In the genomic region with DNA sequence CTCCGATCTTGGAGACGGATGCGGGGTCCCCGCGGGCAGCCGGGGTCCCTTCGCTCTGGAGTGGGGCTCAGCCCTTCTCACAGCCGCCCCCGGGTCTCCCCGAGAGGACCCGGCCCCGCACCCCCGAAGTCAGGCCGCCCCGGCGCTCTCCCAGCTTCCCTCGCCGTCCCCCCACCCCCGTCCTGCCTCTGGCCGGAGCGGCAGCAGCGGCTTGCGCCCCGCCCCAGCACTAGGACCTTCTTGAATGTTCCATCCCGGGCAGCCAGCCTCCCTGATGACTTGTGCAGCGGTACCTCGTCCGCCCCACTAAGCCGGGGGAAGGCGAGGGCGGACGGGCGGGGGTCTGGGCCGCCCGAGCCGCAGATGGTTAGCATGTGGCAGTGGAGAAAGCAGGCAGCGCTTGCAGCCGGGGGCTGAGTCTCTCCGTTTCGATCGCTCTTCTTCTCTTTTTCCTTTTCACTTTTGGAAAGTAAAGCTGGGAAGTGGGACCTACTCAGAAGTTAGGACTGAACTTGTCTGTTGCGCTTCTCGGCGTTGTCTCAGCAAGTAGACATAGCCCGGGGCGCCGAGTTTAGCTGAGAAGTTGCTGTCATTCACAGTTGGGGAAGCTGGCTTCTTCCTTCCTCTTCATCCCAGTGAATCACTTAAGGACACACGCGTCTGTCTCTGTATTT, we compare ENCODE assay signal across 8 mouse cellular contexts. TPM values are rescaled to one million over a fixed set of nuclear protein-coding genes. Genes with fewer than 3 reads are reported as not detected.
A peak's percentile ranks its signal among the peaks of the same experiment; 100 is the strongest.
DNase-seq lines count a peak whose midpoint lies in the region; ATAC-seq and TF ChIP-seq lines count a peak whose summit lies in the region.

No protein-coding gene starts in this region.

- peak overlapping the region; percentile 89 for H3K9ac ChIP-seq in forebrain, embryonic 11.5 days (ENCODE audit: low read length)
- peak overlapping the region; percentile 96 for H3K9ac ChIP-seq in hindbrain, embryonic 16.5 days (ENCODE audit: low read depth, low read length)
- peak overlapping the region; percentile 86 for H3K9ac ChIP-seq in liver, adult 2 months (ENCODE audit: low read depth, low read length)
- peak overlapping the region; percentile 84 for H3K9ac ChIP-seq in midbrain, postnatal 0 days (replicated peaks; ENCODE audit: low read length, poor library complexity, severe bottlenecking)

- no peaks in the 10 kb centered on the region for H3K9me3 ChIP-seq in forebrain, embryonic 11.5 days (ENCODE audit: control insufficient read depth, low read length)
- H3K9me3 ChIP-seq in hindbrain, embryonic 16.5 days (ENCODE audit: control insufficient read depth, low read length) = no peaks in the 10 kb centered on the region
- no peaks in the 10 kb centered on the region for H3K9me3 ChIP-seq in midbrain, postnatal 0 days (ENCODE audit: low read length)

- TF ChIP-seq CTCF in liver, adult 2 months (IDR thresholded peaks at IDR 0.05; ENCODE audit: low read depth, low read length) = no peak
- no peak for TF ChIP-seq CTCF in midbrain, postnatal 0 days (IDR thresholded peaks at IDR 0.05)

- no peaks in the 10 kb centered on the region for H3K36me3 ChIP-seq in forebrain, embryonic 11.5 days (ENCODE audit: control insufficient read depth, insufficient read depth, low read length)
- H3K36me3 ChIP-seq in hindbrain, embryonic 16.5 days (ENCODE audit: control insufficient read depth, insufficient read depth, low read length) = no peaks in the 10 kb centered on the region
- no peaks in the 10 kb centered on the region for H3K36me3 ChIP-seq in liver, adult 2 months (ENCODE audit: control insufficient read depth, insufficient read depth, low read length)
- no peaks in the 10 kb centered on the region for H3K36me3 ChIP-seq in midbrain, postnatal 0 days (ENCODE audit: insufficient read depth, low read length)

- H3K27me3 ChIP-seq in forebrain, embryonic 11.5 days (ENCODE audit: control insufficient read depth, insufficient read depth, low read length) = no peaks in the 10 kb centered on the region
- H3K27me3 ChIP-seq in hindbrain, embryonic 16.5 days (replicated peaks; ENCODE audit: control insufficient read depth, insufficient read depth, low read length) = no peaks in the 10 kb centered on the region
- H3K27me3 ChIP-seq in liver, adult 2 months (ENCODE audit: control insufficient read depth, insufficient read depth, low read length) = no peaks in the 10 kb centered on the region
- H3K27me3 ChIP-seq in midbrain, postnatal 0 days (ENCODE audit: insufficient read depth, low read length) = no peaks in the 10 kb centered on the region

- DNase-seq in left cerebral cortex, adult 11 months (ENCODE audit: low spot score) = peak; percentile 39
- no peak for DNase-seq in left cerebral cortex, postnatal 36 days (ENCODE audit: low spot score in 2 of 2)
- peak; percentile 79 to 84 for DNase-seq in adrenal gland, adult 18-20 months (ENCODE audit: low spot score in 2 of 2)
- DNase-seq in forebrain, embryonic 11.5 days (ENCODE audit: low spot score) = no peak
- peak; percentile 66 for DNase-seq in liver, adult 2 months (ENCODE audit: extremely low read depth, low read depth, low spot score)
- DNase-seq in midbrain, postnatal 0 days (ENCODE audit: low spot score) = peak; percentile 69
- no peak for DNase-seq in cerebellum, postnatal 10 days

- H3K4me3 ChIP-seq in forebrain, embryonic 11.5 days (ENCODE audit: low read depth, low read length) = peak overlapping the region; percentile 82
- peak overlapping the region; percentile 79 for H3K4me3 ChIP-seq in hindbrain, embryonic 16.5 days (ENCODE audit: low read length)
- H3K4me3 ChIP-seq in liver, adult 2 months (ENCODE audit: insufficient read depth, low read depth, low read length) = peak overlapping the region; percentile 91
- peak overlapping the region; percentile 88 for H3K4me3 ChIP-seq in midbrain, postnatal 0 days (ENCODE audit: low read depth, low read length)

- 0% methylated on average over 43 of the region's 49 CpGs for WGBS in forebrain, embryonic 11.5 days
- WGBS in hindbrain, embryonic 16.5 days = 1% methylated on average over 48 of the region's 49 CpGs
- WGBS in liver, adult 2 months = 1% methylated on average over 49 of the region's 49 CpGs
- WGBS in midbrain, postnatal 0 days = under 1% methylated on average over 40 of the region's 49 CpGs

- peak overlapping the region; percentile 88 for H3K27ac ChIP-seq in forebrain, embryonic 11.5 days (ENCODE audit: low read depth, low read length)
- H3K27ac ChIP-seq in hindbrain, embryonic 16.5 days (ENCODE audit: low read depth, low read length) = peak overlapping the region; percentile 97
- peak overlapping the region; percentile 87 for H3K27ac ChIP-seq in liver, adult 2 months (replicated peaks; ENCODE audit: insufficient read depth, low read depth, low read length)
- peak overlapping the region; percentile 83 for H3K27ac ChIP-seq in midbrain, postnatal 0 days (ENCODE audit: low read depth, low read length)

- peak overlapping the region; percentile 88 for H3K4me2 ChIP-seq in forebrain, embryonic 11.5 days (ENCODE audit: low read depth, low read length, severe bottlenecking)
- peak overlapping the region; percentile 95 for H3K4me2 ChIP-seq in hindbrain, embryonic 16.5 days (ENCODE audit: low read length)
- H3K4me2 ChIP-seq in midbrain, postnatal 0 days (ENCODE audit: low read depth, low read length, poor library complexity, severe bottlenecking) = peak overlapping the region; percentile 91

- no peak for TF ChIP-seq POLR2A in liver, adult 2 months (IDR thresholded peaks at IDR 0.05; ENCODE audit: extremely low read depth, insufficient read depth, low read length)

- intact Hi-C loops in left cerebral cortex, postnatal 36 days (cut with DNase I) = no loop called here

- peaks cover 2% of the 10 kb centered on the region; the same call in 1 of the 2 replicates for H3K4me1 ChIP-seq in forebrain, embryonic 11.5 days (replicated peaks; ENCODE audit: control insufficient read depth, insufficient read depth, low read length)
- peaks cover 18% of the 10 kb centered on the region for H3K4me1 ChIP-seq in hindbrain, embryonic 16.5 days (ENCODE audit: control insufficient read depth, insufficient read depth, low read depth, low read length)
- H3K4me1 ChIP-seq in liver, adult 2 months (ENCODE audit: control insufficient read depth, insufficient read depth, low read length) = peaks cover 11% of the 10 kb centered on the region
- H3K4me1 ChIP-seq in midbrain, postnatal 0 days (ENCODE audit: insufficient read depth, low read length) = no peaks in the 10 kb centered on the region

- peaks cover 12% of the 10 kb centered on the region; the same call in 1 of the 2 replicates for H3K79me2 ChIP-seq in liver, adult 2 months (ENCODE audit: control insufficient read depth, insufficient read depth, low read length)

- peak; percentile 82 for ATAC-seq in forebrain, embryonic 11.5 days (replicated peaks; ENCODE audit: low FRiP score)
- ATAC-seq in hindbrain, embryonic 16.5 days = peak; percentile 84
- peak; percentile 71 for ATAC-seq in midbrain, postnatal 0 days (ENCODE audit: low FRiP score)

RNA-seq across cellular contexts. Expression of a gene that starts 0.5 kb away (rescaled TPM):
- 10 to 100 TPM; 31.7 to 45.5 TPM for total RNA-seq in left cerebral cortex, postnatal 36 days (2021)
- total RNA-seq in adrenal gland, adult 18-20 months (2021) = 100 to 1,000 TPM in 1 of 2 experiments, 10 to 100 TPM in 1; 82.5 to 154 TPM
- polyA plus RNA-seq in forebrain, embryonic 11.5 days (2014; fragmentation: Nextera tagmentation; extraction: Ambion mirVana) = 40.6 and 46.1 TPM in 2 replicates
- 31.4 and 36.3 TPM in 2 replicates for polyA plus RNA-seq in hindbrain, embryonic 16.5 days (2015; fragmentation: Nextera tagmentation; extraction: Ambion mirVana)
- total RNA-seq in liver, adult 2 months (2014; rRNA removed) = 6.4 and 9.1 TPM in 2 replicates
- polyA plus RNA-seq in liver, adult 2 months (2012; rRNA removed) = 3.0 and 4.7 TPM in 2 replicates
- total RNA-seq in midbrain, postnatal 0 days (2014; rRNA removed) = 21.3 and 25.9 TPM in 2 replicates
- 12.8 and 14.2 TPM in 2 replicates for polyA plus RNA-seq in midbrain, postnatal 0 days (2015; fragmentation: Nextera tagmentation; extraction: Ambion mirVana)

Comparison
In these comparisons a context has a peak if more than half of its experiments do, and no peak if none do; other contexts are left out.
1. DNase-seq: peak in left cerebral cortex, adult 11 months (single experiment), adrenal gland, adult 18-20 months (2 of 2), liver, adult 2 months (single experiment) and midbrain, postnatal 0 days (single experiment); none in left cerebral cortex, postnatal 36 days (0 of 2), forebrain, embryonic 11.5 days (single experiment) and cerebellum, postnatal 10 days (0 of 2).
2. Peak in every context shown above with its lines, with median percentiles within 50 percentile points of each other: ATAC-seq, H3K27ac ChIP-seq, H3K4me2 ChIP-seq, H3K4me3 ChIP-seq and H3K9ac ChIP-seq.